Mouse (Mus musculus): ENCODE results near the gene E130114P18Rik. TPM values are rescaled to one million over a fixed set of nuclear protein-coding genes. Genes with fewer than 3 reads are reported as not detected.

E130114P18Rik gene
- polyA plus RNA-seq, 1 experiment from 2014 or later, result 0.25 TPM

- Histone ChIP-seq H3K4me2 (no peak overlapping the region), H3K4me1 (replicated peaks) (peaks cover 10% of the 10 kb centered on the region), H3K9me3 (replicated peaks) (no peaks in the 10 kb centered on the region), H3K4me3 (no peak overlapping the region), H3K27me3 (no peaks in the 10 kb centered on the region), H3K27ac (no peak overlapping the region), H3K36me3 (no peaks in the 10 kb centered on the region), H3K9ac (no peak overlapping the region)
- ATAC-seq (replicated peaks; ENCODE audit: insufficient number of reproducible peaks, insufficient read depth, low FRiP score, low read depth), result no peak
- 70% methylated on average over 1 of the region's 1 CpGs for WGBS
These were observed 188.1 kb downstream of the E130114P18Rik start for GRCm38 (mm10) chr4:97589790-97590189.

DNA sequence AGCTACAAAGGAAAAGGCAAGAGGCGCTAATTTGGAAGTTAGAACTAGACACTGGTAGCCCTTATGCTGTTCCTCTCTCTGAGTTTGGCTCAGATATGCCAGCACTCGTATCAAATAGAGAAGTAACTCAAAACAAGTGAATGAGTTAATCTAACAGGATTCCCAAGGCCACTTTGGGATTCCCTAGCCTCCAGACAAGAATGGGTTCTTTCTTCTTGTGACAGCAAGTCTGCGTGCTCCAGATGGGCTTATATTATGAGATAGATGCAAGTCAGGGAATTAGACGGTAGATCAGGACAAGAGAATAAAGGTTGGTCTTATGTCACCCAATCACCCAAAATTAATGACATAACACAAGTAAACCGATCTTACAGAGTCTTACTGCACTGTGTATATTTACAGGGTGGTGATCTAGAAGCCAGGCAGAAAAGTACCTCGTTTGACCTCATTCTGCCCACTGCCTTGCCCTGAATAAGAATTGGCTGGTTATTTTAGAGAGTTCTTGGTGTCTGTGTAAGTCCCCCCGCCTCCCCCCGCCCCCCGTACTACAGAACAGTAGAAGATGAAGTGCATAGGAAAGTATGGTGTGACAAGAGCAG is 190.4 kb downstream of the E130114P18Rik start:
- H3K36me3 ChIP-seq, result no peaks in the 10 kb centered on the region
- no peaks in the 10 kb centered on the region for H3K4me1 ChIP-seq (replicated peaks)
- H3K9ac ChIP-seq, result no peak overlapping the region
- H3K27ac ChIP-seq, result no peak overlapping the region
- ATAC-seq (replicated peaks; ENCODE audit: insufficient number of reproducible peaks, insufficient read depth, low FRiP score, low read depth), result no peak
- H3K4me3 ChIP-seq, result no peak overlapping the region
- 80% methylated on average over 9 of the region's 9 CpGs for WGBS
- no peaks in the 10 kb centered on the region for H3K27me3 ChIP-seq
- no peak overlapping the region for H3K4me2 ChIP-seq
- no peaks in the 10 kb centered on the region for H3K9me3 ChIP-seq (replicated peaks)

- no peak for ATAC-seq (replicated peaks; ENCODE audit: insufficient number of reproducible peaks, insufficient read depth, low FRiP score, low read depth)
- no peak overlapping the region for H3K27ac ChIP-seq
- H3K4me1 ChIP-seq (replicated peaks), result no peaks in the 10 kb centered on the region
- H3K9ac ChIP-seq, result no peak overlapping the region
- no peak overlapping the region for H3K4me3 ChIP-seq
- no peak overlapping the region for H3K4me2 ChIP-seq
- WGBS, result 85% methylated on average over 7 of the region's 7 CpGs
- no peaks in the 10 kb centered on the region for H3K9me3 ChIP-seq (replicated peaks)
- no peaks in the 10 kb centered on the region for H3K27me3 ChIP-seq
- no peaks in the 10 kb centered on the region for H3K36me3 ChIP-seq
These were observed 192.7 kb downstream of the E130114P18Rik start for GRCm38 (mm10) chr4:97585170-97585569.

- H3K9me3 ChIP-seq (replicated peaks), result no peaks in the 10 kb centered on the region
- 82% methylated on average over 9 of the region's 9 CpGs for WGBS
- H3K9ac ChIP-seq, result no peak overlapping the region
- no peaks in the 10 kb centered on the region for H3K36me3 ChIP-seq
- H3K4me2 ChIP-seq, result no peak overlapping the region
- no peak for ATAC-seq (replicated peaks; ENCODE audit: insufficient number of reproducible peaks, insufficient read depth, low FRiP score, low read depth)
- H3K4me1 ChIP-seq (replicated peaks), result no peaks in the 10 kb centered on the region
- H3K27ac ChIP-seq, result no peak overlapping the region
- H3K27me3 ChIP-seq, result no peaks in the 10 kb centered on the region
- no peak overlapping the region for H3K4me3 ChIP-seq
These were observed 193.3 kb downstream of the E130114P18Rik start for GRCm38 (mm10) chr4:97584445-97585130.

GRCm38 (mm10) chr4:97582796-97583430 is 195.0 kb downstream of the E130114P18Rik start:
- Histone ChIP-seq H3K36me3 (no peaks in the 10 kb centered on the region), H3K4me1 (replicated peaks) (no peaks in the 10 kb centered on the region), H3K4me3 (peak overlapping the region; percentile 7; the same call in 1 of the 2 replicates), H3K9me3 (replicated peaks) (no peaks in the 10 kb centered on the region), H3K27me3 (no peaks in the 10 kb centered on the region), H3K9ac (no peak overlapping the region), H3K4me2 (peak overlapping the region; percentile 30; the same call in 1 of the 2 replicates), H3K27ac (no peak overlapping the region)
- WGBS, result 61% methylated on average over 15 of the region's 15 CpGs
- no peak for ATAC-seq (replicated peaks; ENCODE audit: insufficient number of reproducible peaks, insufficient read depth, low FRiP score, low read depth)

DNA sequence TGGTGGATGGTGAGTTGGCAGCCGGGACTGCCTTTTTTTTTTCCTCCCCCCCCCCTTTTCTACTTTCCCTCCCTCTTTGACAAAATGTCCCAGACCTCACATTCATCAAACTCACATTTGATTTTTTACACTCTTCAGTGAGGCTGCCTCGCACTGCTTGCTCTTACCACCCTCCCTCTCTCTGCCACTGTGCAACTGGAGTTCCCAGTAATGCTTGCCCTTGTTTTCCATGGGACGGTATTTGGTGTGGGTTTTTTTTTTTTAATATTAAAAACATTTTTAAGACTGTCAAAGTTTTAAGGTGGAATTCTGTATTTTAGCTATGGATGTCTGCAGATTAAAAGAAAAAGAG is 195.8 kb downstream of the E130114P18Rik start:
- no peak overlapping the region for H3K4me2 ChIP-seq
- no peak for ATAC-seq (replicated peaks; ENCODE audit: insufficient number of reproducible peaks, insufficient read depth, low FRiP score, low read depth)
- no peaks in the 10 kb centered on the region for H3K9me3 ChIP-seq (replicated peaks)
- no peak overlapping the region for H3K27ac ChIP-seq
- no peak overlapping the region for H3K9ac ChIP-seq
- H3K36me3 ChIP-seq, result no peaks in the 10 kb centered on the region
- H3K4me1 ChIP-seq (replicated peaks), result no peaks in the 10 kb centered on the region
- 58% methylated on average over 3 of the region's 3 CpGs for WGBS
- no peak overlapping the region for H3K4me3 ChIP-seq
- no peaks in the 10 kb centered on the region for H3K27me3 ChIP-seq

DNA sequence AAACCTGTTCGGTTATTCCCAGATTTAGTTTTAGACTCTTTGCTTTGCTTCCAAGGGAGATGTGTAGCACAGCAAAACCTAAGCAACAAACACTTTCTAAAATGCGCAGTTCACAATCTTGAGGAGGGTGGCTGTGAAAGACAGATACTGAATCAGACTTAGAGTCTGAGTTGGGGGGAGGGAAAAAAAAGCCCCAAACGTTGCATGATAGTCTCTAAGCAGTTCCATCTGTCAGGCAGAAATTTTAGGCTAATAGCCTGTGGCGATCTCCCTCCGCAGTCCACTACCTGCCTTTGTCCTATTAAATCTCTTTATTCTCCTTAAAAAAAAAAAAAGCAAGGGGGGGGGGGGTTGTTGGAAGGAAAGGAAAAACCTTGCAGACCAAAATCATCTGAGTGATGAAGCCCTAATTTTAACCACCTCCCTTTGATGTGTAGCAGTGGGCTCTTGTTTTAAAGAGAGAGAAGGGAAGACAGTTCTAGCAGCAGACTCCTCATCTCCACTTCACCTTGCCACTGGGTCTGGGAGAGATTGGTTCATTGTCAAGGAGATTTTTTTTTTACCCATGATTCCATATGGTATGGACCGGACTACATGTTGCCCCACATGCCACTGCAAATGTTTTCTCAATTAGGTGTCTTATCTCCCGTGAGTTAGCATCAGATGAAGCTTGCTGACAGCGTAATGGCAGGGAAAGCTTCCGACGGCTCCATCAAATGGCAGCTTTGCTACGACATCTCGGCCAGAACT is 196.4 kb downstream of the E130114P18Rik start:
- Histone ChIP-seq H3K36me3 (no peaks in the 10 kb centered on the region), H3K27ac (no peak overlapping the region), H3K27me3 (no peaks in the 10 kb centered on the region), H3K4me1 (replicated peaks) (no peaks in the 10 kb centered on the region), H3K9ac (no peak overlapping the region), H3K4me3 (no peak overlapping the region), H3K9me3 (replicated peaks) (no peaks in the 10 kb centered on the region), H3K4me2 (no peak overlapping the region)
- no peak for ATAC-seq (replicated peaks; ENCODE audit: insufficient number of reproducible peaks, insufficient read depth, low FRiP score, low read depth)
- 47% methylated on average over 12 of the region's 12 CpGs for WGBS

- Histone ChIP-seq H3K36me3 (no peaks in the 10 kb centered on the region), H3K9ac (no peak overlapping the region), H3K4me1 (replicated peaks) (no peaks in the 10 kb centered on the region), H3K27me3 (no peaks in the 10 kb centered on the region), H3K9me3 (replicated peaks) (no peaks in the 10 kb centered on the region), H3K4me3 (no peak overlapping the region), H3K27ac (no peak overlapping the region), H3K4me2 (no peak overlapping the region)
- no peak for ATAC-seq (replicated peaks; ENCODE audit: insufficient number of reproducible peaks, insufficient read depth, low FRiP score, low read depth)
- WGBS, result 94% methylated on average over 7 of the region's 7 CpGs
These were observed 197.0 kb downstream of the E130114P18Rik start for GRCm38 (mm10) chr4:97580906-97581305.

DNA sequence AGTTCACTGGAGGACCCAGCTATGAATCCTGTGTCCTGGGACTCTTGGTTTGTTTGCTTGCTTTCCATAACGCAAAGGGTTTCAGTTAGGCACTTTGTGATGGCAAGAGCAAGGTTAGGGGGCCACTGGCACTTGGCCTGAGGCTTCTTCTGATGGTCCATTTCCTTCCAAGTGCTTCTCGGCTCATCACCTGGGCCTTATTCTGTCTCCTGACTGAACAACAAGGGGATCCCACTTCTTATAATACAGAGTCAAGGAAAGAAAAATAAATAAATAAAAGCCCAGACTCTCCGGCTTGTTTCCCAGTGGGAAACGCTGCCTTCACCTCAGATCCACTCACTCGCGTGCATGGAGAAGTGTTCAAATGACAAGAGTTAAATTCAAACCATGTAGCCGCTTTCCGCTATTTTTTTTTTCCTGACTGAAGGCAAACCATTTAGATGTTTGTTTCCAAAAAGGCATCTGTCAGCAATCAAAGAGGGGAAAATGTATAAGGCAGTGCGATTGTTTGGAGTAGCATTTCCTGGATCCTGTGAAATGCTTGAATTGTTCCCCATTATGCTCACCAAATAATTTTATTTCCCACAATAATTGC is 199.2 kb downstream of the E130114P18Rik start:
- WGBS, result 85% methylated on average over 9 of the region's 9 CpGs
- Histone ChIP-seq H3K4me2 (no peak overlapping the region), H3K27me3 (no peaks in the 10 kb centered on the region), H3K36me3 (no peaks in the 10 kb centered on the region), H3K27ac (no peak overlapping the region), H3K9me3 (replicated peaks) (no peaks in the 10 kb centered on the region), H3K9ac (no peak overlapping the region), H3K4me3 (no peak overlapping the region), H3K4me1 (replicated peaks) (no peaks in the 10 kb centered on the region)
- ATAC-seq (replicated peaks; ENCODE audit: insufficient number of reproducible peaks, insufficient read depth, low FRiP score, low read depth), result no peak

DNA sequence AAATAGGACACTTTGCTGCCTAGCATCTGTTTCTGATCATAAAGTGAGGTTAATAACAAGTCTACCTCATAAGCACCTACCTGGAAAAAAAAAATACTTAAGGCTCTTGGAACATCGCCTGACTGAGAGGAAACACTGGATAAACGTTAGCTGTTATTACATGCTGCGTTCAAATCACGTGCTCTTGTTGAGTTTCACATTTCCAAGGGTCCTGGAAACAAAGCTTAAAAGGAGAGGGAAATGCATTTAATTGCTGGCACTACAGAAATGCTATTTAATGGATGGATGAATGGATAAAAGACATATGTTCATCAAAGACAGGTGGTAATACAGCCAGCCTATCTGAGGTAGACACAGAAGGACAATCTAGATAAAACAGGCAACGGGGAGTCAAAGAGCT is 200.4 kb downstream of the E130114P18Rik start:
- ATAC-seq (replicated peaks; ENCODE audit: insufficient number of reproducible peaks, insufficient read depth, low FRiP score, low read depth), result no peak
- Histone ChIP-seq H3K27ac (no peak overlapping the region), H3K9me3 (replicated peaks) (no peaks in the 10 kb centered on the region), H3K4me1 (replicated peaks) (no peaks in the 10 kb centered on the region), H3K4me2 (no peak overlapping the region), H3K4me3 (no peak overlapping the region), H3K27me3 (no peaks in the 10 kb centered on the region), H3K9ac (no peak overlapping the region), H3K36me3 (no peaks in the 10 kb centered on the region)
- 68% methylated on average over 5 of the region's 5 CpGs for WGBS

DNA sequence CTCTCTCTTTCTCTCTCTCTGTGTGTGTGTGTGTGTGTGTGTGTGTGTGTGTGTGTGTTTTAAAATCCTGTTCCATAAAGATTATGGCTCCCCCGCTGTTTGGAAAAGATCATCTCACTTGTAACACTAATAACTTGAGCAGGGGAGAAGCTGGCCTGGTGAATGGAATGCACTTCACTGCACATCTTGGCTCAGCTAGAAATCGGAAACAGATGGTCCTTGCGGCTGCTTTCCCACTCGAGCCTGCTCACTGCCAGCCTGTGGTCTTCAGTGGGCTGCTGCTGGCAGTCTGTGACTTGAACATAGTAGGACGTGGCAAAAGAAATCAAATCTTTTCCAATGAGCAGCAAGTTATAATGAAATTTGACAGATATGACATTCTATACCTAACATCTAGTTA is 202.4 kb downstream of the E130114P18Rik start:
- ATAC-seq (replicated peaks; ENCODE audit: insufficient number of reproducible peaks, insufficient read depth, low FRiP score, low read depth), result no peak
- Histone ChIP-seq H3K36me3 (no peaks in the 10 kb centered on the region), H3K9me3 (replicated peaks) (no peaks in the 10 kb centered on the region), H3K4me3 (no peak overlapping the region), H3K27me3 (no peaks in the 10 kb centered on the region), H3K27ac (no peak overlapping the region), H3K4me2 (no peak overlapping the region), H3K4me1 (replicated peaks) (no peaks in the 10 kb centered on the region), H3K9ac (no peak overlapping the region)
- WGBS, result 31% methylated on average over 5 of the region's 5 CpGs

All from heart, embryonic 15.5 days (tissue).